Mouse (Mus musculus) kidney, postnatal 0 days (tissue): ENCODE data around the gene Samd4. TPM values are rescaled to one million over a fixed set of nuclear protein-coding genes. Genes with fewer than 3 reads are reported as not detected.

Source experiments
- ATAC-seq: fragments of 200-750 bp; cut with Nextera tagmentation; replicated peaks from 2 replicates; pipeline ENCODE4 v1.8.0; 2017; ENCODE audit warnings: low read depth, moderate number of reproducible peaks, moderate TSS enrichment, moderate library complexity; ENCODE audit not compliant: low FRiP score
- DNase-seq: peaks from one replicate; pipeline ENCODE4 v3.0.0-alpha.2; 2016; ENCODE audit warnings: low spot score
- H3K27ac ChIP-seq: fragments of 300-500 bp; sonication (generic); 2 replicates; pipeline ENCODE4 v1.5.1; 2014; ENCODE audit warnings: mild to moderate bottlenecking
- H3K27me3 ChIP-seq: fragments of 300-500 bp; sonication (generic); 2 replicates; pipeline ENCODE4 v1.6.1; 2014; ENCODE audit warnings: low read length, mixed read lengths; ENCODE audit not compliant: insufficient read depth
- H3K36me3 ChIP-seq: fragments of 300-500 bp; sonication (generic); 2 replicates; pipeline ENCODE4 v1.6.1; 2014; ENCODE audit warnings: low read length, mixed read lengths; ENCODE audit not compliant: insufficient read depth
- H3K4me1 ChIP-seq: fragments of 300-500 bp; sonication (generic); replicated peaks from 2 replicates; pipeline ENCODE4 v1.6.1; 2014; ENCODE audit warnings: antibody characterized with exemption, low read length, mixed read lengths; ENCODE audit not compliant: insufficient read depth
- H3K4me2 ChIP-seq: fragments of 300-500 bp; sonication (generic); 2 replicates; pipeline ENCODE4 v1.6.1; 2014; ENCODE audit warnings: mild to moderate bottlenecking, low read length, moderate library complexity, mixed read lengths
- H3K4me3 ChIP-seq: fragments of 300-500 bp; sonication (generic); replicated peaks from 2 replicates; pipeline ENCODE4 v1.5.1; 2014; ENCODE audit warnings: low read depth, low read length
- H3K9ac ChIP-seq: fragments of 300-500 bp; sonication (generic); 2 replicates; pipeline ENCODE4 v1.6.1; 2014; ENCODE audit warnings: low read depth, low read length
- H3K9me3 ChIP-seq: fragments of 300-500 bp; sonication (generic); replicated peaks from 2 replicates; pipeline ENCODE4 v1.6.1; 2016; ENCODE audit warnings: low read length, inconsistent platforms, mixed read lengths
- CTCF ChIP-seq: IDR thresholded peaks from 2 replicates; pipeline ENCODE4 v1.5.1; 2016; ENCODE audit warnings: antibody characterized with exemption, low read depth, mild to moderate bottlenecking, moderate library complexity
- WGBS: fragments of 180-500 bp; shearing (Covaris S2); extraction: QIAGEN DNeasy Blood & Tissue Kit; methylation state at CpG from one replicate; pipeline ENCODE4 v1.1.7; 2014; 5-methylcytosine and 5-hydroxymethylcytosine counted together
- polyA plus RNA-seq: library from polyadenylated mRNA; unstranded; fragments of >200 nt; fragmentation: Nextera tagmentation; extraction: Ambion mirVana; gene quantifications from 2 replicates; pipeline ENCODE4 v1.2.1, GENCODE M21; 2015

Samd4 gene
- polyA plus RNA-seq, 1 experiment from 2014 or later, result 4.4 TPM

DNA sequence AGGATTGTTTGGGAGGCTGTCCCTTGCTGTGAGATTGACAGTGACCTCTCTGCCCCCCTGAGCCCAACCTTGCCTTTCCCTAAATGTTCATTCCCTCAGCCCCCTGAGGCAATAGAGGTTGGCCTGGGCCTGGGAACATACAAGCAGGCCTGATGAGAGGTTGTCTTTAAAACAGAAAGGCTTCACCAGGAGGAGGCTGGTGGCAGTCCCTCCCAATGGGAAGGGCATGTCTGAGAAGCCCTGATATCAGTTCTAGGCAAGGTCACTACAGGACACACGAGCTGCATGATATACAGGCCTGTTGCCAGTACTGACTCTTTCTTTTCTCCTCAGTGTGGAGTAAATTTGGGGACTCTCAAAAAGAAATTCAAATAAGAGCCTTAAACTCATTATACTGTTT, 205.7 kb downstream of the Samd4 start:
- Histone ChIP-seq H3K27ac (no peak overlapping the region), H3K27me3 (no peaks in the 10 kb centered on the region), H3K9ac (no peak overlapping the region), H3K4me3 (no peak overlapping the region), H3K4me1 (no peaks in the 10 kb centered on the region), H3K9me3 (no peaks in the 10 kb centered on the region), H3K4me2 (no peak overlapping the region), H3K36me3 (0 out of 2 replicates have a peak, but pooled peaks cover 9% of the 10 kb centered on the region)
- WGBS, result 56% methylated on average over 1 of the region's 1 CpGs
- DNase-seq, result no peak
- ATAC-seq, result no peak
- TF ChIP-seq CTCF, result no peak

DNA sequence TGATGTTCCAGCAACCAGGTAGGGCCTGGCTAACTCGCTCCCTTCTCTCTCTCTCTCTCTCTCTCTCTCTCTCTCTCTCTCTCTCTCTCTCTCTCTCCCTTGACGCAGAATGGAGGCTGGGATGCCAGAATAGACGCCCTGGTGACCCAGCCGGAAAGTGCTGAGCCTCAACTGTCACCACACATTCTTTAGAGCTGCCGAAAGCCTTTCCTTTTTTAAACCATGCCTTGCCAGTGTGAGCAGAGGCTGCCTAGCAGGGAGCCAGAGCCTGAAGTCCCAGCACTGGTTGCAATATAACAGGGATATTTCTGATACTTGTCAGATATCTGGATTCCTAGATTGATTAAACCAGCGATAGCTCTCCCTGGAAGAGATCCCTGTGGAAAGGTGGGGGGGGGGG, 206.5 kb downstream of the Samd4 start:
- Histone ChIP-seq H3K27ac (no peak overlapping the region), H3K4me1 (no peaks in the 10 kb centered on the region), H3K4me2 (no peak overlapping the region), H3K27me3 (no peaks in the 10 kb centered on the region), H3K4me3 (no peak overlapping the region), H3K9ac (no peak overlapping the region), H3K36me3 (0 out of 2 replicates have a peak, but pooled peaks cover 9% of the 10 kb centered on the region), H3K9me3 (no peaks in the 10 kb centered on the region)
- ATAC-seq, result no peak
- no peak for DNase-seq
- 89% methylated on average over 6 of the region's 6 CpGs for WGBS
- no peak for TF ChIP-seq CTCF

DNA sequence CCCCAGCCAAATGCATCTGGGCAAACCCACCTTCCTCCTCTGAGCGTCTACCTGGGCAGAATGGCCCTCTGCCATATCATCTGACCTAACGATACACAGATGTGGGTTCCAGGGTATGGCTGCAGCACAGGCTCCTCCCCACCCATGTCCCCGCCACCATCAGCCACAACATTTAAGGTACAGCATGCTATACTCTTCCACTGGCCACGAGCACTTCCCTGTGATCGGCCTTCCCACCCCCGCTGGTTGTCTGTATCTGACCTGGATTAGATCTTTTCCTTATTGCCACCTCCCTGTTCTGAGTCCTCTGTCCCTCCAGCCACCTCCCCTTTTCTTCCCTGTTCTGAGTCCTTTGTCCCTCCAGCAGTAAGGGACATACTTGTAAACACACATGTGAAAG, 209.3 kb downstream of the Samd4 start:
- DNase-seq, result no peak
- 89% methylated on average over 6 of the region's 6 CpGs for WGBS
- Histone ChIP-seq H3K4me3 (no peak overlapping the region), H3K4me1 (no peaks in the 10 kb centered on the region), H3K4me2 (no peak overlapping the region), H3K36me3 (0 out of 2 replicates have a peak, but pooled peaks cover 9% of the 10 kb centered on the region), H3K9ac (no peak overlapping the region), H3K9me3 (no peaks in the 10 kb centered on the region), H3K27me3 (no peaks in the 10 kb centered on the region), H3K27ac (no peak overlapping the region)
- no peak for ATAC-seq
- no peak for TF ChIP-seq CTCF

DNA sequence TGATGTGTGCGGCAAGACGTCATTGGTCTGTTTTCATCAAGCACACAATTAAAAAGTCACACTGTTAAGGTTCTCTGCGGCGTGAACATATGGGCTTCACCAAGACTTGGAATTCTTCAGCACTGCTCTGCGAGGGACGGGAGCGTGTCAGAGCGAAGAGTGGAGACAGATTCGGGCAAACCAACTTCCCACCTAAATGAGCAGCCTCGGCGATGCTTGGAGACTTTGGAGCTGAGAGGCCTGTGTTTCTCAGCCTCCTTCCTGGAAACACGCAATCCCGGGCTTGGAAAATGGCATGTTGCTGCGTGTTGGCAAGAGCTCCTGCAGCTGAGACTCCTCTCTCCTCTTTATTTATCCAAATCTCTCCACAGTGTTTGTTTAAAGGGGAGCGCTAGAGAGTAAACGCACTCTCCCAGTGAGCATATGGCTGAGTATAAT, 210.7 kb downstream of the Samd4 start:
- no peak overlapping the region for H3K9ac ChIP-seq
- no peak overlapping the region for H3K4me3 ChIP-seq
- no peak; the same call in 1 of the 2 replicates for ATAC-seq

DNA sequence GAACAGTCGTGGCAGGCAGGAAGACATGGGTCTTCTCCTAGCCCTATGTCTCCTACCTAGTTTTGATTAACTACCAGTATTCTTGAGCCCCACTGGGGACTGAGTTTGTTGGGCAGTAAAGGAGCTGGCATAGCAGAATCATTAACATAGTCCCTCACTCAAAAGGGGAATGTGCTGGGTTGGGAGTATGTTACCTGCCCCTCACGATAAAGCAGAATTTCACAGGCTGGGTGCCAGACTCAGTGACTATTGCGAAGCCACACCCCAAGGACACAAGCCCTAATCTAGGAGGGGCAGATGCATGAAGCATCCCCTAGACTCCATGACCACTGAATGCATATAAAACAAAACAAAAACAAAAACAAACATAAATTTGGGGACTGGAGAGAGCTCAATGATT, 212.4 kb downstream of the Samd4 start:
- no peak overlapping the region for H3K4me2 ChIP-seq
- no peak overlapping the region for H3K27ac ChIP-seq
- H3K4me3 ChIP-seq, result no peak overlapping the region
- TF ChIP-seq CTCF, result no peak
- no peaks in the 10 kb centered on the region for H3K27me3 ChIP-seq
- H3K36me3 ChIP-seq, result 0 out of 2 replicates have a peak, but pooled peaks cover 9% of the 10 kb centered on the region
- ATAC-seq, result no peak
- H3K9ac ChIP-seq, result no peak overlapping the region
- 94% methylated on average over 3 of the region's 3 CpGs for WGBS
- H3K9me3 ChIP-seq, result no peaks in the 10 kb centered on the region
- H3K4me1 ChIP-seq, result no peaks in the 10 kb centered on the region
- DNase-seq, result no peak

More for the DNA sequence above, 210.7 kb downstream of the Samd4 start:
- H3K4me1 ChIP-seq, result no peaks in the 10 kb centered on the region
- DNase-seq, result peak; percentile 67
- H3K36me3 ChIP-seq, result 0 out of 2 replicates have a peak, but pooled peaks cover 9% of the 10 kb centered on the region
- 0 out of 2 replicates have a peak overlapping the region, but pooled peaks have one; percentile 0 for H3K4me2 ChIP-seq
- H3K9me3 ChIP-seq, result no peaks in the 10 kb centered on the region
- WGBS, result 34% methylated on average over 16 of the region's 16 CpGs
- no peak overlapping the region; the same call in 1 of the 2 replicates for H3K27ac ChIP-seq
- TF ChIP-seq CTCF, result no peak
- H3K27me3 ChIP-seq, result no peaks in the 10 kb centered on the region

DNA sequence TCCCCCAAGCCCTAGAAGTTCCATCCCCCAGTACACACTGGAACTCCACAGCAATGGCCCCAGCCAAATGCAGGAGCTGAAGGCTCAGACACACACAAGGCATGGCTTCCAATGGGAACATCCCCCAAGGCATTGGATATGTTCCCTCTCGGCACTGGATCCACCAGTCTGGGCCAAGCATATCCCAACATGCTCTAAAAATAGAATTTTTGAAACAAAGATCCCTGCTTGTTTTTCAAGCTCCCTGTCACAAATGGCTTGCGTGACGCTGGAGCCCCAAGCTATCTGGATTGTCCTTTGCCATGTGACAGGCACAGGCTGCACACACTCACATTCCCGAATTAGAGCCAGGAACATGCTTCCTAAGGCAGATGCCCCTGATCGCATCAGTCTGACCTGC, 213.7 kb downstream of the Samd4 start:
- H3K9ac ChIP-seq, result no peak overlapping the region
- DNase-seq, result no peak

More for the DNA sequence above, 213.7 kb downstream of the Samd4 start:
- Histone ChIP-seq H3K9me3 (no peaks in the 10 kb centered on the region), H3K4me1 (no peaks in the 10 kb centered on the region), H3K4me3 (no peak overlapping the region), H3K27ac (no peak overlapping the region), H3K27me3 (no peaks in the 10 kb centered on the region), H3K36me3 (0 out of 2 replicates have a peak, but pooled peaks cover 3% of the 10 kb centered on the region), H3K4me2 (no peak overlapping the region)
- ATAC-seq, result no peak
- 88% methylated on average over 5 of the region's 5 CpGs for WGBS
- no peak for TF ChIP-seq CTCF
